Mouse (Mus musculus) neutrophil, adult 5-6 weeks (primary cell): ENCODE measurements around the gene Idua. TPM values are rescaled to one million over a fixed set of nuclear protein-coding genes. Genes with fewer than 3 reads are reported as not detected.

Experiments used
- ATAC-seq: fragments of 151-379, 151-347 bp; 2 replicates; pipeline ENCODE4 v1.8.0; 2017; ENCODE audit warnings: mild to moderate bottlenecking, moderate TSS enrichment; ENCODE audit not compliant: insufficient number of reproducible peaks, poor library complexity, low FRiP score, severe bottlenecking; ENCODE audit errors: extremely low read depth
- total RNA-seq: library from RNA; stranded (forward); fragments of 200-1000 nt; gene quantifications from 2 replicates; pipeline ENCODE4 v1.2.3, GENCODE M21; 2017

The Idua gene
- total RNA-seq, 1 experiment from 2014 or later, result 13.0 TPM

DNA sequence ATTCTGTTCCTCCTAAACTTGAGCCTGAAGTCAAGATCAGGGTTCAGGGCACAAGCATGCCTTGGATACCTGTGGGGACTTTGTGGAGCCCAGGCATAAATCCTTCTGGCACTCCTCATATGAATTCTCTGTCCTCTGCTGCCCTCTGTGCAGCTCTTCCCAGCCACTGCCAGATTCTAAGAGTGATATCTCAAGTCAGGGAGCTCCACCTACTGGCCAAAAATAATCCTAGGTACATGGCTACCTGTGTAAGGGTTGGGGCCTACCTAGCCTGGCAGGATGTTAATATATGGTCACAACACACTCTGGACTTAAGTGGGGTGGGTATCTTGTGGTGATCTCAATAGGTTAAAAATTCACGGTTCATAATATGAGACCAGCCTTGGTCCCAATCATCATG lies 8.3 kb upstream of the Idua start:
- peak; percentile 72 for ATAC-seq

- no peak for ATAC-seq
Measured at GRCm38 (mm10) chr5:108653341-108653740, 6.8 kb upstream of the Idua start.

GRCm38 (mm10) chr5:108654444-108654990 lies 5.6 kb upstream of the Idua start:
- ATAC-seq, result no peak

GRCm38 (mm10) chr5:108655381-108655780 lies 4.8 kb upstream of the Idua start:
- no peak for ATAC-seq

DNA sequence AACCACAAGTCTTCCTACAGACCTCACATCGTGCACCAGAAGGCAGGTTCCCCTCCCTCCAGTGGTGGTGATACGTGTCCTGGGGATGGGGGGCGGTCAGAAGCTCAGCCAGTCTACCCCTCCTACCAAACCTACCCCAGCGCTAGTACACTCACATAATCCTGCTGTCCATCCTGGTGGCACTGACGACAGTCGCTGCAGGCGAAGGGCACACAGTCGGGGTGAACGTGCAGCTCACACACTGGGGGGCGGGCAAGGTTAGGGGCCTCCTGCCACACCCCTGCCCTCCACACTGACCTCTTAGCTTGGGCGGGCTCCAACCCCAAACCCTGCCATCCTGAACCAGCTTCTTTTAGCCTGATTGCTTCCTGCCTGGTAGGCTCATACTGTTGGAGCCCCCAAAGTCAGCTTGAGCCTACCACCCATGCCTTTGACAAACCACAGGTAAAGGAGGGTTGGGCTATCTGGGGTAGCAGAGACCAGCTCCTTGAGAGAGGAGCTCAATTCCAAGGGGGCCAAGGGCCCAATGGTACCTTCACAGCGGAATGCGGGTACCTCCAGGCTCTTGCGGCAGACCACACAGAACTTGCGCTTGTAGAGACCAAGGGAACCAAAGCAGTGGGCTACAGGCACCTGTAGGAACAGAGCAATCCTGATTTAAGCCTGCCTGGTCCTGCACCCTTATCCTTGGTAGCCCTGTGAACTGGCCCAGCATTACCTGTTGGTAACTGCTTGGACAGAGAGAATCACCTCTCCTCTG lies 4.1 kb upstream of the Idua start:
- no peak for ATAC-seq

DNA sequence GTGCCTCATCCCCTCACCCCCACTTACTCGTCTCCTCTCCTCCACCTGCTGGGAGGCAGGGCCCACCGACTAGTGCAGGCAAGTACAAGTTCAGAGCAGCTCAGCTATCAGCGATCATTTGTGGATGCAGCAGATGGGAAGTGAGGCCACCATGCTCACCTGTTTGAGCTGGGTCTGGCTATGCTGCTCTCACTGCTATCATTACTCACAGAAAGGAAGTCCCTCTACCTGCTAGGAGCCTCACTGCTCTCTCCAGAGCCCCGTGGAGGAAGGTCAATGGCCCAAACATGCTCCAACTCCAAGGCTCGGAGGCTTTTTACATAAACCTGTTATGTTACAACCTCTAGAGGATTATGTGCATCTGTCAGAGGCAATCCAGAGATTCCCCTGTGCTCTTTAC lies 2.7 kb upstream of the Idua start:
- no peak for ATAC-seq

DNA sequence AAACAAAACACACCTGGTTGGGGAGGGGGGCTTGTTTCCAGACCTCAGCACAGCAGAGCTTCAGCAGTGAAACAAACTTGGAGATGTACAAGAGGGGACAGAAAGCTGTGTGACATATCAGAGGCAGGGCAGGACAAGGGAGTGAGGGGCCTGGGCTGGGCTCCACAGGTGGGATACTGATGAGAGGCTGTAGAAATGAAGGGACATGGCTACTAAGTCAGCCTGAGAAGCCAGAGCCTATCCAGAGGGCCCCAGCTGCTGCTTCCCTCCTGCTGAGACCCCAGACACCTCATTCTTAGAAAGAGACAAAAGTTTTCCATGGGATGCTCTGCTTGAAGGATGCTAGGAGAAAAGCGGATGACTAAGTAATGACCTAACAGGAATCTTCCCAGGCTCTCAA lies 1.5 kb upstream of the Idua start:
- ATAC-seq, result no peak

GRCm38 (mm10) chr5:108660632-108661268 lies 619 bp downstream of the Idua start:
- ATAC-seq, result peak; percentile 89

GRCm38 (mm10) chr5:108662772-108663171 lies 2.6 kb downstream of the Idua start:
- ATAC-seq, result no peak

- ATAC-seq, result no peak
Measured at GRCm38 (mm10) chr5:108665066-108665465, 4.9 kb downstream of the Idua start.

DNA sequence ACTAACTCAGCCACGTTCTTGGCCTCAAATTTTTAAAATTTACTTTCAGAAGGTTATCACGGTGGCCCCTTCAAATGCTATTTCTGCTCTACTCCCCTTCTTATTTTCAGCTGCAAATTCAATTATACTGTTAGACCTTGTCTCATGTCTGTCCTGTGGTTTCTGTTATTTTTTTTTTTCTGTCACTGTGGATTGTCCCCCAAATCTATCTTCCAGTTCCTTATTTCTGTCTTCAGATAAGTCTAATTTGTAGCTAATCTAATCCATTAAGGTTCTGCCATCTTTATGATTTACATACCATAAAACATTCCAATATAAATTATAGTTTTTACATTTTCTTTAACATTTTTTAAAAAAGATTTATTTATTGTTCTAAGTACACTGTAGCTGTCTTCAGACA lies 7.2 kb downstream of the Idua start:
- ATAC-seq, result no peak

DNA sequence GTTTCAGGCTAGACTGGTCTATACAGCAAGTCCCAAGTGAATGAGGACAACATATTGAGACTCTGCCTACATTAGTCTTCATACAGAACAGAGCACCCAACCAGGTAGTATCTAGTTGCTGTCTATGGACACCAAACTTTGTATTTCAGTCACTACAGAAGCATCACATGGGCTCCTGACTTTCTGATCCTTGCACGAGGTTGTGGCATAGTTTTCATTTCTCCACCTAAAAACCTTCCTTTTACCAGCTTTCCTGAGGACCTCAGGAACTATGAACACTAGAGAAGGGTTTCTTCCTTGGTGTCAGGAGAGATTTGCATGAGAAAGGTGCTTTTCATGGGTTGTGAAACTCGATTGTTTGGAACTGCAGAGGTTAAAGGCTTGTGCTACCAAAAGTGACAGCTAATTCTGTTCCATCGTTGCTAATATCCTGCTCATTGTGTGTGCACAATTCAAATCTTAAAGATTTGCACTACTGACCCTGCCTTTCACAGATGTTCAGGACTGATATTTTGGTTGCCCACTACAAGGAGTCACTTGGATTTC lies 8.3 kb downstream of the Idua start:
- no peak for ATAC-seq

DNA sequence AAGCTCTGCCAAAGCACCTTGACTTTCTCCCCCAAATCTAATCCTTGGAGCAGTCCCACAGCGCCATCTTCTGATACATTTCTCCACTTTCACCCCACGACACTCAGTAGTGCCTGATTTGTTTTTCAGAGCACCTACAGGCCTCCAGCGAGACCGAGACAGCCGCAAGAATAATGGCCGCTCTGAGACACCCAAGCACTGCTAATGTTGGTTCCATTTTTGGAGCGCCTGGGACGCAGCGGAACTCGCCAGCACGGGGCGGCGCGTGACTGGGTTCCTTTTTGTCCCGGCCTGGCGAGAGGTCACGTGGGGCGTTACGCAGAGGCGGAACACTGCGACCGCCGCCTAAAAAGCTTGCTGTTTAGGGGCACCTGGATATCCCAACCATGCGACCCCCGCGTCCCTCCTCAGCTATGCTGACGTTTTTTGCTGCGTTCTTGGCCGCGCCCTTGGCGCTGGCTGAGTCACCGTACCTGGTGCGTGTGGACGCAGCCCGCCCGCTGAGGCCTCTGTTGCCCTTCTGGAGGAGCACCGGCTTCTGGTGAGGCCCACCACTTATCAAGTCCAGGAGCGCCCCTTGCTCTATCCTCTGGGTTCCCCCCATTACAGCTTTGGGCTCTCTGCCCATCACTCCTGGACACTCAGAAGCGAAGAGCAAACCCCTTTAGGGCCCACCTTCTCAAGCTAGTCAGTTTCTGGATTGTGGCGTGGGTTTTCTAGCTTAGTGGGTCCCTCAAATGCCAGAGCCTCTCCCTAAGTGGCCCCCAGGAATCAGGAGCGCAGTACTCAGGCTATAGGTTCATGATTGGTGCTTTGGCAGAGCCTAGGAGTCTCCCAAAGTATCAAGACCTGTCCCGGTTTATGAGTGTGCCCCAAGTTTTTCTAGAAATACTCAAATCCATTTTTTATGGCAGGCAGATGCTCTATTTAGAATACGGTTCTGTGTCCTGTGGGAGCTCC lies 9.1 kb downstream of the Idua start, which contains the start of gene Dgkq:
TSS of gene Dgkq (minus strand) at position 696 of the 960 bp plus-strand sequence.
- peak; percentile 81 for ATAC-seq

GRCm38 (mm10) chr5:108669986-108670385 lies 9.9 kb downstream of the Idua start:
- ATAC-seq, result no peak

DNA sequence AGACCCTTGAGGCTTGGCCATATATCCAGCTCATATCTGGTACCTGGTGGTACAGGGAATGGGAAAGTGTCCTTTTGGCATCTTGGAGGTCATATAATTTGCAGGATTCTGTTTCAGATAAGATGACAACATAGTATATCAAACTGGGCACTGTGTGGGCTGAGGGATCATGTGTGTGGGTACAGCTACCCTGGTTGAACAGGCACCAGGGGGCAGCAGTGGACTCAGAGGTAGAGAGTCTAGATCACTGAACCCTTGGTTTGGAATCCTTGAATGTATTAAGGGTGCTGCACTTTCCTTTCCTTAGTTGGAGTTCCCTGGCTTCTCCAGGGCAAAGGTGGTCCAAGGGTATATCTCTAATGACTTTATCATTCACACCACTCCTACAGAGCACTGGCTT lies 10.7 kb downstream of the Idua start:
- no peak for ATAC-seq

- ATAC-seq, result no peak
Measured at GRCm38 (mm10) chr5:108671757-108672156, 11.6 kb downstream of the Idua start.

- no peak for ATAC-seq
Measured at GRCm38 (mm10) chr5:108674624-108675023, 14.5 kb downstream of the Idua start.

GRCm38 (mm10) chr5:108675251-108675816 lies 15.2 kb downstream of the Idua start, which contains the start of gene Slc26a1:
Gene Slc26a1 (minus strand): TSS chr5:108675569.
- no peak for ATAC-seq
